Mouse (Mus musculus) olfactory bulb, adult 2 months (tissue): ENCODE measurements at regions not wholly inside any gene's neighbourhood (a gene's known extent, or its start where the extent isn't known, plus 50 kb on each side); places are given as distances from the start of the nearest gene placed in this dataset.

ENCODE experiments used
- H3K27ac ChIP-seq: fragments of 200-500 bp; 2 replicates; pipeline ENCODE4 v1.5.1; 2012; ENCODE audit warnings: low read depth, low read length; ENCODE audit not compliant: insufficient read depth
- H3K4me1 ChIP-seq: fragments of 200-500 bp; 2 replicates; pipeline ENCODE4 v1.6.1; 2012; ENCODE audit warnings: low read length; ENCODE audit not compliant: control insufficient read depth, insufficient read depth
- H3K4me3 ChIP-seq: fragments of 200-500 bp; 2 replicates; pipeline ENCODE4 v1.5.1; 2012; ENCODE audit warnings: mild to moderate bottlenecking, low read depth, low read length, moderate library complexity; ENCODE audit not compliant: insufficient read depth
- CTCF ChIP-seq: fragments of 200-500 bp; IDR thresholded peaks from 2 replicates; pipeline ENCODE4 v1.5.1; 2012; ENCODE audit warnings: low read depth, mild to moderate bottlenecking, low read length, moderate library complexity; ENCODE audit not compliant: insufficient read depth
- POLR2A ChIP-seq: fragments of 200-500 bp; IDR thresholded peaks from 2 replicates; pipeline ENCODE4 v1.6.1; 2012; ENCODE audit warnings: mild to moderate bottlenecking, low read depth, low read length, moderate library complexity; ENCODE audit not compliant: insufficient read depth
- WGBS: fragments of 180-500 bp; shearing (Covaris S2); methylation state at CpG from one replicate; pipeline ENCODE4 v1.1.7; 2018; 5-methylcytosine and 5-hydroxymethylcytosine counted together

DNA sequence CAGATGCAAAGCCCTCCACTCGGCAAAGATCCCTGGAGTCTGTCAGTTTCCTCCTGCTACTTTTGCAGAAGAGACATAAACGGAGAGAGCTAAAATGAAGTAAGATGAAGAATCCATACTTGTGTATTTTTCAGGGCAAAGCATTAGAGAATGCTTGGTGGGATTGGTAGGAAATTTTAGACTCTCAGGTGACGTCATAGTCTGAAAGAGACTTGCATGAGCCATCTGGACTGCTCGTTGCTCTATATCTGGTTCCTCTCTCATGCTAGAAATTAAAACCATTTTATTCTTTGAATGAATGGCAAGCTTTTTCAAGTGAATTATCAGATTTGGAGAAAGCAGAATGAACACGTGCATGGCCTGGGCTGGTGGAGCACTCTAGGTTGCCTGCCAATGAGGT is 154.4 kb upstream of the Rnaseh2b start:
- no peak for TF ChIP-seq POLR2A
- no peak for TF ChIP-seq CTCF
- 76% methylated on average over 5 of the region's 5 CpGs for WGBS
- no peak overlapping the region for H3K27ac ChIP-seq
- H3K4me3 ChIP-seq, result no peak overlapping the region
- H3K4me1 ChIP-seq, result no peaks in the 10 kb centered on the region

DNA sequence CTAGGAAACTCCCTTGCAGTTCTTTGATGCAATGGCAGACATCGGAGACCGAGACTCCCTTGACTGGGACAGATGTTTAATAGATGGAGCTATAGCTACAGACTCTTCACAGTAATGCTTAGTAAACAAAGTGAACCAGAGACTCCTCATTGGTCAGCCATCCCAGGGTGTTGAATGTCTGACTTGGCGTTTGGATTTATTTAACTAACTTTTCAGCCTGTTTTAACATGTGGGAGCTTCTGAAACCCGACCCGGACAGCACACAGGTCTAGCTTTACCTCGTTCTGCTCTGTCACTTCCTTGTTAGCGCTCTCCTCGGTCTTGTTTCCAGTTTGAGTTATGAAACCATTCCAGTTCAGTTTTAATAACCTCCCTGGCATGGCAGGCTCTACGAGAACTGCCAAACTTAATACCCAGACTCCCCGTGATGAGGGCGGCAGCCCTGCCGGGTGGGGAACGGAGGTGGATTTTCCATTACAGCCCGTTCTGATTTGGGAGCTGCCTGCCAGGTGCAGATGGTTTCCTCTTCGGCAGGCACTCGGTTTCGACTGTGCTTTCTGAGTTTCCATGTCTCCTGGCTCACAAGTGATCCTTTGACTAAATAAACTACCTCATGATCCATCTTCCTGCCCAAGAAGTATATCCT is 147.9 kb upstream of the Rnaseh2b start:
- Histone ChIP-seq H3K4me3 (no peak overlapping the region), H3K4me1 (no peaks in the 10 kb centered on the region), H3K27ac (no peak overlapping the region)
- 86% methylated on average over 17 of the region's 17 CpGs for WGBS
- TF ChIP-seq POLR2A, result no peak
- TF ChIP-seq CTCF, result no peak

DNA sequence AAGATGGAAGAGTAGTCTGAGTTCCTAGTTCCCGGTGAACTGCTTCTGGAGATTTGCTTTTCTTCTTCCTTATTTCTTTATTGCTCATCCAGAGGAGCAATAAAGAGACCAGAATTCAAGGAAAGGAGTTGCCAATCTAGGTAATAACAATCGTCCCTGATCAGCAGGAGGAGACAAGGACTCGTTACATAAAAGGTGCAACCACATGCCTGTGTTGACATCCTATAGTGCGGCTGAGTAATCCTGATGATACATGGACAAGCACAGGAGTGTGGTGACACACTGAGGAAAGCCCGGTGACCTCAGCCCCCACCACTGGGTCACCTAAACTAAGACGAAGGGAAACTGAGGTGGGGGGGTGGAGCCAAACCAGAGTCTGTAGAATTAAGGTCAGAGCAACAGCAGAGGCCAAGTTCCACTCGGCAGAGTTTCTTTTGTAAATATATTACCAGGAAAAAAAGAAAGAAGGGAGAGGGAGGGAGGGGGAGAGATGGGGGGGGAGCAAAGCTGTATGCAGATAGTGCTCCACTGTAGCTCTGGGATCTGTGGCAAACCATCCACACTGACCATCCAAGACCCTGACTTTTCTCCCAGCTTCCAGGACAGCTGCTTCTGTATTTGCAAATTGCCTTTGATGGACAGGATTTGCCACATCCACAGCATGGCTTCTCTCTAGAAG is 135.2 kb upstream of the Rnaseh2b start:
- H3K27ac ChIP-seq, result no peak overlapping the region
- WGBS, result 78% methylated on average over 7 of the region's 7 CpGs
- TF ChIP-seq CTCF, result no peak
- TF ChIP-seq POLR2A, result no peak

DNA sequence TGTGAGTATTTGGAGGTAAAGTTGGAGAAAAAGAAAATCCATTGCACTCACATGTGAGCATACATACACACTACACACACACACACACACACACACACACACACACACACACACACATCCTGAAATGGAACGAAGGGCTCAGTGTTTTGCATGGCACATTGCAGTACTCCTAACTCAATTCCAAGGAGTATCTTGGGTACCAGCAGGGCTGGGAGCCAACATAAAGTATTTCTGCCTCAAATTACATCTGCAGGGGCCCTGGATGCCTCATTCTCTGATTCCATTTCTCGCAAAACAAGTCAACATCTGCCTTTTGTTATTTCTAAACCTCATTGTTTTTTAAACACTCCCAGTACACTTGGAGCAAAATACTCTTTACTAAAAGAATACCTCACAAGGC is 132.7 kb upstream of the Rnaseh2b start:
- 72% methylated on average over 2 of the region's 2 CpGs for WGBS
- Histone ChIP-seq H3K4me1 (no peaks in the 10 kb centered on the region), H3K27ac (no peak overlapping the region), H3K4me3 (no peak overlapping the region)
- TF ChIP-seq POLR2A, result no peak
- no peak for TF ChIP-seq CTCF

More for the DNA sequence above, 135.2 kb upstream of the Rnaseh2b start:
- Histone ChIP-seq H3K4me1 (no peaks in the 10 kb centered on the region), H3K4me3 (no peak overlapping the region)

DNA sequence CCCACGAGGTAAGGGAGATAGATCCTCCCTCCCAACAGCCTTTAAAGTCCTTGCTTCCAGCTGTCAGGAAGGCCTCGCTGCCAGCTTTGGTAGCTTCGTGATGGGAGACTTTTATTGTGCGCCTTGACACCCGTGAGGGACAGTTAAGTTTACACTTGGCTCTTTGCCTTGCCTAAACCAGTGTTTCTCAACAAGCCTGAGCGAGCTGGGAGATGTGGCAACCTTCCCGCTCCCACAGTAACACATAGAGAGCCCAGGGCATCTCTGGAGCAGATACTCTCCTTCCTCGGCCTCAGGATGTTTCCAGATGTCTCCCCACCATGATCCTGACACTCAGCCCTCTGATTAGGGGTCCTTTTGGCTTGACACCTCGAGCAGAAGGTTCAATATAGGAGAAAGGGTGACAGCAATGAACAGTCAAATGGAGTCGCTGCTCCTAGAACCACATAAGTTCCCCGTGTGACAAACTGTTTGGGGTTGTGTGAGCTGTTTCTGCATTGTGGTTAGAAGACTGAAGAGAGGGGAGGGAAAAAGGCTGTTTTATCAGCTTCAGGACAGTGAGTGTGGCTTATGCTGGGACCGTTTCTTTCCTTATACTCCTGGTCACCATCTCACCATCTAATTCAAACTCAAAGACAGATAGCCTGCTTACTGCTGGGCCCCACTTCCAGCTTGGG is 129.1 kb upstream of the Rnaseh2b start:
- Histone ChIP-seq H3K4me1 (no peaks in the 10 kb centered on the region), H3K27ac (no peak overlapping the region), H3K4me3 (no peak overlapping the region)
- no peak for TF ChIP-seq POLR2A
- TF ChIP-seq CTCF, result no peak
- WGBS, result 68% methylated on average over 12 of the region's 12 CpGs

DNA sequence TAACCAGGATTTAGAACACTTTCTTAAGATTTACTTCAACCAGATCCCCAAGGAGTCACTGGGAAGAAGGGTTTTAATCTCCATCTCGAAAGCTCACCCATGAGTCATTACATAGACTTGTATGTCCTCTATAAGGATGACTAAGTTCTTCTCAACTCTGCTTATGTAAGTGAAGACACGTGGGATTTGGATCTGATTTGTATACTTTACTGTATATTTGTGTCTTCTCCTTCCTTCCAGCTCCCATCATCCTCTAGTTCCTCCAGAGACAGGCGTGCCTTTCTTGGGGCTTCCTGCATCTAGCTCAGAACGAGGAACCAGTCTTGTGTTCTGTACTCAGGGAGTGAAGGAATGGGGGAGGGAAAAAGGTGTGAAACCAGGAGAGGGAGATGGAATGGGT is 127.5 kb upstream of the Rnaseh2b start:
- H3K4me1 ChIP-seq, result no peaks in the 10 kb centered on the region
- TF ChIP-seq POLR2A (no peak), CTCF (no peak)
- no peak overlapping the region for H3K4me3 ChIP-seq
- 76% methylated on average over 4 of the region's 4 CpGs for WGBS
- no peak overlapping the region for H3K27ac ChIP-seq

DNA sequence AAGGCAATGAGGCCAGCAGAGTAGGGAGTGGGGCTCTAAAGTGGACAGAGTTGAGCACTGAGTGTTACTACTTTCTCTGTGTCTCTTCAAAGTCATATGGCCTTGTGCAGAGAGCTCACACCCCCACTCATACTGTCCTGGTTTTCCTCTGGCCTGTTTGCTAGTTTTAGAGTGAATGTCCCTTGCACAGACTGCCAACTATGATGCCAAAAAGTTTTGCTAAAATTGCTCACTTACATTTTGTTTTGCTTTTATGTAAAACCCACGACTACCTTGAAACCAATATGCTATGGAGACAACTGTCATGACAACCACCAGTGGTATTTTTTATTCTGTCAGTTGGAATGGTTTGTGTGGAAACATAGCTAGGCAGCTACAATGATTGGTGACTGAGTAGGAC is 126.4 kb upstream of the Rnaseh2b start:
- TF ChIP-seq CTCF, result no peak

DNA sequence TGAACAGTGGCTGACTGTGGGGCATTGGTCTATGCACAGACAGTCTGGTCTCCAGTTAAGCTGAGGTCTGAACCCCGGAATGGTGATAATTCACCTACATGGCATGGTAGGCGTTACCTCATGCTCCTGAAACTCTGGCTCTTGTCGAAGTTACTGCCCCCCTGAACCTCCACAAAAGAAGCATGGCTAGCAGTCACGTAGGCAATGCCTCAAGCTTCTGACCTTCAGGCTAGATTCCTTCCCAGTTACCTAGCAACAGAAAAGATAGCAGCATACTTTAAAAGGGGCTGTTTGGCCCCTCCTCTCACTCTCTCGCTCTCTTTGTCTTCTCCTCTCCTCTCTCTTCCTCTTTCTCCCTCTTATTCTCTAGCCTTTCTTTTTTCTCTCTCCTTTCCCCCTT is 125.8 kb upstream of the Rnaseh2b start:
- Histone ChIP-seq H3K4me1 (no peaks in the 10 kb centered on the region), H3K27ac (no peak overlapping the region), H3K4me3 (no peak overlapping the region)
- WGBS, result 74% methylated on average over 5 of the region's 5 CpGs
- TF ChIP-seq CTCF (no peak), POLR2A (no peak)

More for the DNA sequence above, 126.4 kb upstream of the Rnaseh2b start:
- 67% methylated on average over 1 of the region's 1 CpGs for WGBS
- no peak overlapping the region for H3K27ac ChIP-seq
- H3K4me3 ChIP-seq, result no peak overlapping the region
- H3K4me1 ChIP-seq, result no peaks in the 10 kb centered on the region

DNA sequence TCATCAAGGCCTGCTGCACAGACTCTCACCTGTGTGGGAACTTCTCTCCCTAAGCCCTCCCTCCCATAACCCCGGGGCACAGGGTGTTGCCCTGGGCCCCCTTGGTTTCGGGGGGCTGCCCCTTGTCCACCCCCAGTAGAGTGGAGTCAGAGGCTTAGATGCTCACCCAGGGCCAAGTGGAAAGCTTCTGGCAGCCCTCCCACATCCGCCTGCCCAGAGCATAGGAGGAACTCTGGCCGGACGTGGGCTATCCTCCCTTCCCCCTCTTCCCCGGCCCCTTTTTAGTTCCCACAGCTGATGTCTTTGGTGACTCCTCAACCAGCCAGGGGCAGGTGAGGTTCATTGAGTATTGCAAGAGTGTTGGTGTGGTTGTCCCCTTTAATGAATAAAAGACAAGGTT is 125.3 kb upstream of the Rnaseh2b start:
- 64% methylated on average over 6 of the region's 6 CpGs for WGBS
- Histone ChIP-seq H3K4me1 (no peaks in the 10 kb centered on the region), H3K4me3 (no peak overlapping the region), H3K27ac (no peak overlapping the region)
- TF ChIP-seq POLR2A, result no peak
- TF ChIP-seq CTCF, result no peak

DNA sequence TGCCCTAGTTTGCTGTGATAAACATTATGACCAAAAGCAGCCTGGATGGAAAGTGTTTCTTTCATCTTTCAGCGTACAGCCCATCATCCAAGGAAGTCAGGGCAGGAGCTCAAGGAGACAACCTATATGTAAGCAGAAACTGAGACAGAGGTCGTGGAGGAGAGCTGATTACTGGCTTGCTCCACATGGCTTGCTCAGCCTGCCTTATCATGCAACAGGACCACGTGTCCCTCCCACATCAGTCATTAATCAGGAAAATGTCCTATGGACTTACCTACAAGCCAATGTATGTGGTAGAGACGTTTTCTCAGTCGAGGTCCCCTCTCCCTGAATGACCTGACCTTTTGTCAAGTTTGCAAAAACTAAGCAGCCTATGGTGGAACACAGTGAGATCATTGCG is 123.7 kb upstream of the Rnaseh2b start:
- 91% methylated on average over 6 of the region's 6 CpGs for WGBS
- Histone ChIP-seq H3K27ac (no peak overlapping the region), H3K4me1 (no peaks in the 10 kb centered on the region), H3K4me3 (no peak overlapping the region)
- TF ChIP-seq CTCF (no peak), POLR2A (no peak)
